Mouse (Mus musculus) right cerebral cortex, postnatal 4 days (tissue): Measurements from ENCODE around the gene Zc2hc1b.

Source experiments
- DNase-seq: peaks from one replicate; pipeline ENCODE4 v3.0.0-alpha.2; 2022

Gene Zc2hc1b

DNA sequence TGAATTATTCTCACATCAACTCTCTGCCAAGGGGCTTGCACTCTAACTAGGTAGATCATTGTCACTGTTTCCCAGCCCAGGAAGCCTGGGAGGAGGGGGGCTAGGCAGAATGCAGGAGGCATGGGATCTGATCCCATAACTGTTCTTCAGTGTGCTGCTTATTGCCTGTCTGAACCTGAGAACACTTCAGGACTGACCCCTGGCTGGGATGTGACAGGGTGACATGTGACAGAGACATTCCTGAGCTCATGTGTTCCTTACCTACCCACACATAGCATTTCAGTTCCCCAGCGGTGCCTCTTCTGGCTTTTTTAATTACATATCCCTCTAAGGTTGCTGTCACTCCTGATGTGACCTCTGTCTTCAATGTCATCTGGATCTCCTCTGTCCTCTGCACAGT lies 68.0 kb downstream of the Zc2hc1b start:
- DNase-seq = no peak

DNA sequence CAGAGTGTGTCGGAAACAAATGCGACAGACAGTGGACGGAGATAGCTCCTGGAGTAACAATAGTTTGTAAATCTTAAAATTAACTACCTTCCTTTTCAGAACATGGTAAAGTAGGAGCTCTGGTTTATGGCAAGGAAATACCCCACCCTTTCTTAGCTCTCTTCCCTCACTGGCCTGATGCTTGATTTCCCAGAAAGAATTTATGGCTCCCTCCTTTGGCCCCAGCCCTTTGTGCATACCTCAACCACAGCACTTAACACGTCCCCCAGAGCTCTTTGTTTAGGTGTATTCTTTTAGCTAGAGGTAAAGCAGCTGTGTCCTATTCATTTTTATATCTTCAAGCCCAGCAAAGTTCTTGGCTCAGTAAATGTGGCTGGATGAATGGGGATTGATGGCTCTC lies 69.0 kb downstream of the Zc2hc1b start:
- no peak for DNase-seq

DNA sequence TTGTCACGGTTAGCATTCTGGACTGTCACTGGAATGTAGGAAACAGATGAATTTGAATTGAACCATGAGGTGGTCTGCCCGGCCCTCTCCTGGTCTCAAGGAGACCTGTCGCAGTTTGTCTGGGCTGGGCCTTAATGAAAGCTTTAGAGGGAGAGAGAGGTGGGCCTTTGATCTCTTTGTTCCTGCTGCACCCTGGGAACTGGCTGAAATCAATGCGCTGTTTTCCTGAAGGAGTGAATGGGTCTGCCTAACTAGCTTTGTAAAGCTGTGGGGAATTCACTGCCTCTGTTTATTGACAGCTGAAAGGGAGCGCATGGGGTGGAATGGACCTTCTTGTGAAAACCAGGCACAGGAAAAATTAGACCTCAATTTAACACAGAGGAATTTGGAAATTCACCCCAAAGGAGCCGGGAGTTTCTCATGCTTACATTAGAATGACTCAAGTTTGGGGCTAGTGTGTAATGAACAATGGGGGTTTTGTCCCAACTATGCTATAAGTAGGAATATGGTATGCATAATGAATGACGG lies 69.7 kb downstream of the Zc2hc1b start:
- no peak for DNase-seq

DNA sequence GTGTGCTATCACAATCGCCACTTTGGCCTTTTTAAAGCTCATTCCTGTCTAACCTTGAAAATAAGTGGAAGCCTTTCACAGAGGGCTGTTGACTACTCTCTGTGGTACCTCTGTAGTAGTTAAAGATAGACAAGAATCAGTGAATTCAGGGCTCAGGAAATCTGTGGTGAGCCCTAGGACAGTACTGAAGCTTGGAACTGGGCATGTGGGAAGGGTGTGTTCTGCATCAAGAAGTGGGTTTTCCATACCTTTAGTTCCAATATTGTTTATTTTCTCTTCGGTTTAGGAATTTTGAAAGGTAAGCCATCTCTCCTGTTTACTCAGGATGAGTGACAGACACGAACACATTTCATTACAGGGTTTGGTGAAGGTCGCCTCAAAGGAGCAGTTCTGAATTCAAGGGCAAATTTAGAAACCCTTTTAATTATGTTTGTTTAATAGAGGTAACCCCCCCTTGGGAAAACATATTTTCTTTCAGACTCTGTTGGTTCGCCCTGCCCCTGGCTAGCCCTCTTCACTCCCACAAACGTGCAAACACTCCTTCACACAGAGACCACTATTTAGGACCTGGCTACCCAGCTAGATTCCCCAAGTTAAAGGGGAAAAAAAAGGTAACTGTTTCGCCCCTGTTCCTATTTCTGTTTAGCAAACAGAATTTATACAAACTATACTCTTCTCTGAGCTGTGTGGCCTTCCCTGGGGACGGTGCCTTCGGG lies 70.8 kb downstream of the Zc2hc1b start:
- no peak for DNase-seq

DNA sequence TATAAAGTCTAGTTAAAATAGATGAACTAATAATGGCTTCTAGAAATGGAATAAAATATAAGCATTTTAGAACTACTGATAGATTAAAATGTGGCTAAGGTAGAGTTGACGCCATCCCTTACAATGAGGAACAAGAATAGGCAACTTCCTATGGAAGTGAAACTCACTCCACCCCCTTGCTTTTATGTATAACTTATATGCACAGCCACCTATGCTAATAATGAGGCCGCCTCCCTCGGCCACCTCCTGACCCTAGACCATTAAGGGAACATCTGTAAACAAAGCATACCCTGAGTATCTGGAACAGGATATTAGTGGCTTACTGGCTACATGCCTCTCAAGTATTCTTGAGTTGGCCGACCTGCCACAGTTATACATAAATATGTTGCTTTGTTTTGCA lies 74.0 kb downstream of the Zc2hc1b start:
- DNase-seq = no peak

DNA sequence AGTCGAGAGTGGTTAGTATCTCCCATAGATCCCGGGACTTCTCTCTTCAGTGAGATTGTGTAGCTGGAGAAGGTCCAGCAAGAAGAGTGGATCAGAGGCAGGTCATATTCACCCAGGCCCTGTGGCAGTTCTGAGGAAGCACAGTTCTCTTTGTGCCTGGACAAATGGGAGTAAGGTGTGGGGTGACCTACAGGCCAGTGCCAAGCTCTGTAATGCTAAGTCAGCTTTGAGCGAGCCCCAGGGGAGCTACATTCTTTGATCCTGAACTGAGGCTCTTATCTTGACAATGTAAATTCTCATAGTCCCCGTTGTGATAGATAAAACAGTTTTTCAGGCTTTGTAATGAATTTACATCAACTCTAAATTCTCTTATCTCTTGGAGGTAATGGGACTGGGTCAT lies 75.5 kb downstream of the Zc2hc1b start:
- no peak for DNase-seq

DNA sequence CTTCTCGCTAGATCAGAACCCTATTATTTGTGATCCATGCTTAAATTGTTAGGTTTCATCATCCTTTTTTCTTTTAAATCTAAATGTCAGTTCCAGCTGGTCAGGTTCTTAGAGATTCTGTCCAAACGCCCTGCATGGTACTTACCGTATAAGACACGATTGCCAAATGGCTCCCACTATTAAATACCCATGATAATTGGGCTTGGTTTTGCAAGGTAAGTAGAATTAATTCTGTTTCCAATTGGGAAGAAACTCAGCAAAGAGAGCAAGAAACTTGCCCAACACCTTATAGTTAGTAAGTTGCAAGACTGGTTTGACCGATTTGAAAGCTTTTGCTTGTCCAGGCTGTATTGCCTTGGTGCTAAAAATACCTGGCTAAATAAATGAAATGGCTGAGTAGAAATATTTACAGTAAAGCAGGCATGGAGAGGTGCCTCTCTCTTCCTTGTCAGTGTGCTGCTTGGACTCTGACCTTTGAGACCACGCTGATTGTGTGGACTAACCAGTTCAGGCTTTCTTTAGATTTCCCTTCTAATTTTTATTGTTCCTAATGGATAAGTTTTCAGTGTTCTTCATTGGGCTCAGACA lies 77.7 kb downstream of the Zc2hc1b start:
- no peak for DNase-seq
